Mouse (Mus musculus): ENCODE data around the gene Gpx2.
"Not testable (repeated sequence)": the region's sequence is repeated elsewhere in the genome, so short reads cannot be mapped to it uniquely, and the experiment has no call there.

The Gpx2 gene

DNA sequence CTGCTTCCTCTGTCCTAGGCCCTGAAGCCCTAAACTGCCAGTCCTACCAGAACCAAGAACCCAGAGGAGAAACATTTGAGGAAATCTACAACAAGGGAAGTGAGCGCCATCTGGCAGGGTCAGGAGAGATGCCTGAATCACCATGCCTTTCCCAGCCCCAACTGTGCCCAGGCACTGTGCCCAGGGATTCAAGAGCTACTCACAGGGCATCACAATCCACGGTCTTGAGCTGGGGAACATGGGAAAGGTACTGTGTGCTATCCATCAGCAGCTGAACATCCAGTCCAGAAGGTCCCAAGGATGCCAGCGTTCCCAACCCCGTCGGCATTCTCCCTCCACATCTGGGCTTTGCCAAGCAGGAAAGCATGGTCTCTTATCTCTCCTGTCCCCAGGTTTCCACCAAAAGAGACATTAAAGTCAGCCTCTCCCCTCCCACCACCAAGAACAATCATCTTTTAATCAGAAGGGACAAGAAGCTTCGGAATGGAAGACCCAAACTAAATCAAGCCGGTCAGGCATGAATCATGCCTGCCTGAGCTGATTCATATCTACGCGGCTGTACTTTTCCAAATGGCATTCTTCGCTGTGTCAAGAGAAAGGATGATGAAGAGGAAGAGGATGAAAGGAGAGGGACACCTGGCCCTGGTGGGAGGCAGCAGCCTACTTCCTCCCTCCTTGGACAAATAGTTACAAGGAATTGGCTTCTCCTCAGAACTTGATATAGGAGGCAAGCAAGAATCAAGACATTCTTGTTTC lies 9.9 kb upstream of the Gpx2 start:
- no peak for DNase-seq (ENCODE audit: low spot score in 2 of 2)

- DNase-seq (ENCODE audit: low spot score in 2 of 2): no peak
Measured at GRCm38 (mm10) chr12:76803700-76804252, 8.4 kb upstream of the Gpx2 start.

DNA sequence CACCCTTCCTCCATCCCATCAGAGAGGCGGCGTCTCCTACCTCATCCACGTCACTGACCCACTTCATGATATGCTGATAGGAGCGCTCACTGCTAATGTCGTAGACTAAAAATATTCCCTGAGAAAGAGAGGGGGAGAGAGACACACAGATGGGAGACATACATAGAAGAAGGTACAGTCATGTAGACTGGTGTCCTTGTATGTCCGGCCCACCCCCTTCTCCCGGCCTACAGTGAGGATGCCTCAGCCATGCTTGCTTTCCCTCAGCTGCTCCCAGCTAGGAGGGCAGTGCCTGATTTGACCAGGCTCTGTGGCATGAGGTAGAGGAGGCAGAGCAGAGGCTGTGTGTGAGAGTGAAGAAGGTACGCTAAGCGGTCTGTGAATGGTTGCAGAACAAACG lies 7.7 kb upstream of the Gpx2 start:
- no peak for DNase-seq (ENCODE audit: low spot score in 2 of 2)

DNA sequence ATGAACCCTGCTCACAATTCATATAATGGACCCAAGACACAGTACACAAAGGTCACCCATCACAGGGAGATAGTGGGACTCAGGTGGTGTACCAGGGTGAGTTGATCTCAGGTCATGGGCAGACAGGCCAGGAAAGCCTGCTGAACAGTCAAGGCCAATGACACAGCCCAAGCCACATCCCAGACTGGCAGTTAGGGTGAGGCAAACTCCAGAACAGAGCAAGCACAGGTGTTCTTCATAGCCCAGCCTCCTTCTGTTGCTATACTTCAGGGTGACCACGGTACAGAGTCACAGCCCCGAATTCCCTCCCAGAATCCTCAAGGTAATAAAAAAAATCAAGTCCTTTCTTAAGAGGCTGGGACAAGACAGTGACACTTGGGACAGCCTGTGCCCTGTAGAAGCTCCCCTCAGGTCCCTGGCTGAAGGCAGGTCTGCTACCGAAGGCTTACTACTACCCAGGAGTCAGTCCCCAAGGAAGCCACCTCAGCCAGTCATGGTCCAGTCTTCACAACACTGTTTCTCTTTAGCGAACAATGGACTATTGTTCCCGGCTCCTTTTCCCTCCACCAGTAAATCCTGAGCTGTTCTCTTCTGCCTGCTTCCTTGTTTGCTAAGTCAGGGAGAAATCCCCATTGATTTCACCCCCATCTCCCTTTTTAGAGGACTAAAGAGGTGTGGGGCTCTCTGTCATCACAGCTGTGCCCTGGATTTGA lies 2.8 kb upstream of the Gpx2 start:
- no peak for DNase-seq (ENCODE audit: low spot score in 2 of 2)

DNA sequence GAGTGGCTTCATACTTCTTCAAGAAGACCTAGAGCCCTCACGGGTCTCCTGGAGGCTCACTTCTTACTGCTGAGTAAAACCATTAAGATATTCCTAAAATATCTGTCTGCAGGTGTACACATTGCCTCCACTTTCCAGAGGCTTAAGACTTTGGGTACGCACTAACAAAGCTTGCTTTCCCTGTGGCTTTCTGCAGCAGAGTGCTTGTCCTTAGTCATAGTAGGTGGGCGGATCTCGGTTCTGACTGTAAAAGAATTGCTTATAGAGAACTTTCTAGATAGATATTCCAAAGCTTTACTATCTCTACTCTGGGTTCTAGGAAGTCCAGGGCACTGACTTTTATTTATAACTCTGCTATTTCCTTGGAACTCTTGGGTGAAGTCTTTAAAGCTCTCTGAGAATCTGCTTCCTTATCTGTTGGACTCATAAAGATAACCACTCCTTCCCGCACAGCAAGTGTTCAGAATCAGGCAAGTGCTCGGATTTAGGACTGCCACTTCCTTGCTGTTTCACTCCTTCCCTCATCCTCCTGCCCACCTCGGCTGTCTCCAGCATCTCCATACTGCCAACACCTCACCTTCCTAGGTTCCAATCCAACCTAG lies 1.7 kb upstream of the Gpx2 start:
- no peak for DNase-seq (ENCODE audit: low spot score in 2 of 2)

GRCm38 (mm10) chr12:76792540-76792939 lies 2.8 kb downstream of the Gpx2 start:
- not testable (repeated sequence) for DNase-seq (ENCODE audit: low spot score in 2 of 2)

- DNase-seq (ENCODE audit: low spot score in 2 of 2): no peak
Measured at GRCm38 (mm10) chr12:76790446-76791084, 4.8 kb downstream of the Gpx2 start.

- DNase-seq (ENCODE audit: low spot score in 2 of 2): no peak
Measured at GRCm38 (mm10) chr12:76784056-76784619, 11.2 kb downstream of the Gpx2 start.

- DNase-seq (ENCODE audit: low spot score in 2 of 2): no peak
Measured at GRCm38 (mm10) chr12:76780639-76781468, 14.5 kb downstream of the Gpx2 start.

DNA sequence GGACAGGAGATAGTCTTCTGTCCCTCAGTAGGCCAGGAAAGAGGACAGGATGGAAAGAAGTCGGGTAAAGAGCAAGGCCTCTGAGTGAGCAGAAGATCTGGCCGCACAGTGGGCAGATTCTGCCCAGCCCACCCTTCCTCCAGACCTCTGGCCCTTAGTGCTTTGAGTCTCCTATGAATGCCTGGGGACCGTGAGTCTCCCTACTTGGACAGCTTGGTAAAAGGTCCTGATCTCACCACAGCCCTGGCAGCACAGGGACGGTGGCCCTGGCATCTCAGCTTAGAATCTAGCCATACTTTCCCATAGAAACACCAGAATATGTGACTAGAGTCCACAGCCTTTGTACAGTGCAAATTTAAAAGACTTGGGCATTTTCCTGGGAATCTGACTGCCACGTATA lies 15.4 kb downstream of the Gpx2 start:
- no peak for DNase-seq (ENCODE audit: low spot score in 2 of 2)

DNA sequence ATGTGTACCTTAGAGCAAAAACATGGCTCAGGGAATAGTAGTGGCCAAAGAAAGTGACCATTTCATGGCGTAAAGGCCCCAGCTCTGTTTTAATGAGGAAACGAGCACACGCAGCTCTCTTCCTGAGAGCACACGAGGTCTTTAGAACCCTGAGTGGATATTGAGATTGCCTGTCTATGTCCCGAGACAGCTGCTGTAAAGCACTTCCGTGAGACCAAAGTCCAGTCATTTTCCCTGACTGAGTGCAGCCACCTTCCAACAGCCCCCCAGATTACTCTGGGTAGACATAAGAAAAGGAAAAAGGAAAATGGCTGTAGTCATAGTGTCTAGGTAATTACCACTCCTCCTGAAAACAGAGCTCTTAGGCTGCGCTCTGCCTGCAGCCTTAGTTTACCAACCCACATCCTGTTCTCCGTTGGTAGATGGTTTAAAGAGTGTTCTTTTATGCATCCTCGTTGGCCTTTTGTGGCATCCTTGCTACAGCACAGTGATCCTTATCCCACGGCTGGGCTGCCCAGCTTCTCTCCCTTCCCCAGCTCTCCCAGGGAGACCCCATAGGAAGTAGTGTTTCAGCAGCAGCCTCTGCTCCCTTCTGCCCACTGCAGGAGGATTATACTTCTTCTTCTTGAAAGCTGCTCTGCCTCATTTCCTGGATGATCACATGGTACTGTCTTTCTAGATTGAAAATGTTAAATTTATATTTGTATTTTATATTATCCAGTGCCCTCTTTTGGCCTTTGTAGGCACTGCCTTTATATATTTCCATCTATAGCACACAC lies 16.9 kb downstream of the Gpx2 start:
- DNase-seq (ENCODE audit: low spot score in 2 of 2): no peak

DNA sequence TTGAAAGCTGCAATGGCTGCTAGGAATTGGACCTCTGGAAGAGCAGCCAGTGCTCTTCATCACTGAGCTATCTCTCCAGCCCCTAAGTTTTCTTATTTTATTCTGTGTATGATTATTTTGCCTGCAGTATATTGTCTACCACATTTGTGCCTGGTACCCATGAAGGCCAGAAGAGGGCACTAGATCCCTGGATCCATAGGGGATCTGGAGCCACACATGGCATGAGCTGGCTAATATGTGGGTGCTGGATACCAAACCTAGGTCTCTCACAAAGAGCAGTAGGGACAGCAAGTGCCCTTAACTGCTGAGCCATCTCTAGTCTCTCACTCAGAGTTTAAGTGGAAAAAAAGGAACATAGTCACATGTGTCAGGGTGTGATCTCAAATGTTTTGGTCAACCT lies 17.5 kb downstream of the Gpx2 start:
- DNase-seq (ENCODE audit: low spot score in 2 of 2): no peak

- no peak for DNase-seq (ENCODE audit: low spot score in 2 of 2)
Measured at GRCm38 (mm10) chr12:76776898-76777297, 18.5 kb downstream of the Gpx2 start.

- DNase-seq (ENCODE audit: low spot score in 2 of 2): no peak
Measured at GRCm38 (mm10) chr12:76775132-76775531, 20.2 kb downstream of the Gpx2 start.

- DNase-seq (ENCODE audit: low spot score in 2 of 2): no peak
Measured at GRCm38 (mm10) chr12:76774652-76775051, 20.7 kb downstream of the Gpx2 start.

GRCm38 (mm10) chr12:76771540-76771939 lies 23.8 kb downstream of the Gpx2 start:
- no peak for DNase-seq (ENCODE audit: low spot score in 2 of 2)

- DNase-seq (ENCODE audit: low spot score in 2 of 2): no peak
Measured at GRCm38 (mm10) chr12:76770841-76771500, 24.4 kb downstream of the Gpx2 start.

GRCm38 (mm10) chr12:76765901-76766630 lies 29.3 kb downstream of the Gpx2 start:
- peak in 1 of 2 experiments; percentile 16 for DNase-seq (ENCODE audit: low spot score in 2 of 2)

DNA sequence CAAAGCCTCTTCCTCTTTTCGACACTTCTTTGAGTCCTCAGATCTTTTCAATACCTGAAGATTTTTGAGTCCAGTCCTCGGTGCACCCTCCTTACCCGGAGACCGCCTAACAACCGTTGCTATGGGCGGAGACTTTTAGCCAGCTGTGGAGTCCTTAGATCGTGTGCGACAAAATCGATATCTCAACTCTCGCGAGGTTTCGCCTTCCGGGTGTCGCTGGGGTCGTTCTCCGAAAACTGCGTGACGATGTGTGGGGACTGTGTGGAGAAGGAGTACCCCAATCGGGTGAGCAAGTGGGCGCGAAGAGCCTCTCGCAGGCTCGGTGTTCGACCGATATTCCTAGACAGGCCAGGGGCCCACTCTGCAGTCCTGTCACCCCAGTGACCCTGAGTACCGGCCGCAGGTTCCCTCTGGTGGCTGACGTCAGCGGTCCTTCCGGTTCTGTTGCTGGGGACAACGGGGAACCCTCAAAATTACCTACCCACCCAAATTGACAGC lies 30.0 kb downstream of the Gpx2 start, which contains the start of the genes Churc1 and Fntb:
TSS of gene Churc1 (plus strand) at position 185 of the 498 bp plus-strand sequence.
TSS of gene Fntb (plus strand) at position 236 of the 498 bp plus-strand sequence.
- peak; percentile 81 to 88 for DNase-seq (ENCODE audit: low spot score in 2 of 2)
